Mouse (Mus musculus): ENCODE measurements at regions not wholly inside any gene's neighbourhood (a gene's known extent, or its start where the extent isn't known, plus 50 kb on each side); places are given as distances from the start of the nearest gene placed in this dataset.

- DNase-seq (ENCODE audit: low spot score): no peak
- no peak for TF ChIP-seq EP300 (IDR thresholded peaks at IDR 0.05; ENCODE audit: low read depth)
- no peak for TF ChIP-seq CTCF (IDR thresholded peaks at IDR 0.05; ENCODE audit: low read depth)
- H3K4me1 ChIP-seq (ENCODE audit: control insufficient read depth, insufficient read depth): no peaks in the 10 kb centered on the region
- no peak overlapping the region for H3K27ac ChIP-seq (ENCODE audit: low read depth)
- no peaks in the 10 kb centered on the region for H3K27me3 ChIP-seq (ENCODE audit: control insufficient read depth, insufficient read depth, low read length)
- no peak overlapping the region for H3K9ac ChIP-seq (replicated peaks; ENCODE audit: low read depth, low read length)
- no peak for ATAC-seq (ENCODE audit: insufficient read depth, low read depth)
- H3K36me3 ChIP-seq (replicated peaks; ENCODE audit: control insufficient read depth, insufficient read depth, low read length): no peaks in the 10 kb centered on the region
- WGBS: 33% methylated on average over 1 of the region's 1 CpGs
- no peak overlapping the region for H3K4me3 ChIP-seq (ENCODE audit: low read depth, low read length)
- no peaks in the 10 kb centered on the region for H3K9me3 ChIP-seq (replicated peaks; ENCODE audit: control insufficient read depth, low read length)
- no peak overlapping the region for H3K4me2 ChIP-seq (ENCODE audit: low read depth, low read length)
Observed at GRCm38 (mm10) chrX:57692506-57692905, 188.9 kb upstream of the Gpr101 start.

- Histone ChIP-seq H3K4me3 (ENCODE audit: low read depth, low read length) (no peak overlapping the region), H3K9me3 (replicated peaks; ENCODE audit: control insufficient read depth, low read length) (no peaks in the 10 kb centered on the region), H3K4me1 (ENCODE audit: control insufficient read depth, insufficient read depth) (no peaks in the 10 kb centered on the region), H3K4me2 (ENCODE audit: low read depth, low read length) (no peak overlapping the region), H3K9ac (replicated peaks; ENCODE audit: low read depth, low read length) (no peak overlapping the region), H3K36me3 (replicated peaks; ENCODE audit: control insufficient read depth, insufficient read depth, low read length) (no peaks in the 10 kb centered on the region), H3K27ac (ENCODE audit: low read depth) (no peak overlapping the region), H3K27me3 (ENCODE audit: control insufficient read depth, insufficient read depth, low read length) (no peaks in the 10 kb centered on the region)
- 59% methylated on average over 6 of the region's 6 CpGs for WGBS
- no peak for ATAC-seq (ENCODE audit: insufficient read depth, low read depth)
- no peak for TF ChIP-seq CTCF (IDR thresholded peaks at IDR 0.05; ENCODE audit: low read depth)
- TF ChIP-seq EP300 (IDR thresholded peaks at IDR 0.05; ENCODE audit: low read depth): no peak
- DNase-seq (ENCODE audit: low spot score): no peak
Observed at GRCm38 (mm10) chrX:57676764-57677163, 173.2 kb upstream of the Gpr101 start.

DNA sequence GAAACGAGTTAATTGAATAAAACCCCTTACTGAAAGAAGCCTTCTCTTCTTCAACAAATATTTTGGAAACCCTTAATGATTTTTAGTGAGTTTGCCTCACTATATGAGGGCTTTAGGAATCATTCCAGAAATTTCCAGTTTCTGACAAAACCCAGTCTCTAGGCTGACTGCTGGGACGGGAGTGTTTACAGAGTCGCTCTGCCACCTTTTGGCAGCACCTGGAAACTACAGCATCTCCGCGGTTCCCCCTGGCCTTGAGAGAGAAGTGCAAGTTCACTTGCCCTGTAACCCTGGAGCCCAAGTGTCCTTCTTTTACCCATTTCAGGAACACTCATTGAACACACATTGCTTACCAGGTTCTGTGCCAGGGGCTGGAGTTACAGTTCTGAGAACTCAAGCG, 171.4 kb upstream of the Gpr101 start:
- DNase-seq (ENCODE audit: low spot score): peak; percentile 17
- no peaks in the 10 kb centered on the region for H3K4me1 ChIP-seq (ENCODE audit: control insufficient read depth, insufficient read depth)
- 12% methylated on average over 6 of the region's 6 CpGs for WGBS
- ATAC-seq (ENCODE audit: insufficient read depth, low read depth): no peak
- no peak overlapping the region for H3K9ac ChIP-seq (replicated peaks; ENCODE audit: low read depth, low read length)
- peak; percentile 52 for TF ChIP-seq CTCF (IDR thresholded peaks at IDR 0.05; ENCODE audit: low read depth)
- no peak for TF ChIP-seq EP300 (IDR thresholded peaks at IDR 0.05; ENCODE audit: low read depth)
- no peaks in the 10 kb centered on the region for H3K9me3 ChIP-seq (replicated peaks; ENCODE audit: control insufficient read depth, low read length)
- H3K4me3 ChIP-seq (ENCODE audit: low read depth, low read length): no peak overlapping the region
- H3K4me2 ChIP-seq (ENCODE audit: low read depth, low read length): no peak overlapping the region
- H3K27me3 ChIP-seq (ENCODE audit: control insufficient read depth, insufficient read depth, low read length): no peaks in the 10 kb centered on the region
- H3K36me3 ChIP-seq (replicated peaks; ENCODE audit: control insufficient read depth, insufficient read depth, low read length): no peaks in the 10 kb centered on the region
- H3K27ac ChIP-seq (ENCODE audit: low read depth): no peak overlapping the region

DNA sequence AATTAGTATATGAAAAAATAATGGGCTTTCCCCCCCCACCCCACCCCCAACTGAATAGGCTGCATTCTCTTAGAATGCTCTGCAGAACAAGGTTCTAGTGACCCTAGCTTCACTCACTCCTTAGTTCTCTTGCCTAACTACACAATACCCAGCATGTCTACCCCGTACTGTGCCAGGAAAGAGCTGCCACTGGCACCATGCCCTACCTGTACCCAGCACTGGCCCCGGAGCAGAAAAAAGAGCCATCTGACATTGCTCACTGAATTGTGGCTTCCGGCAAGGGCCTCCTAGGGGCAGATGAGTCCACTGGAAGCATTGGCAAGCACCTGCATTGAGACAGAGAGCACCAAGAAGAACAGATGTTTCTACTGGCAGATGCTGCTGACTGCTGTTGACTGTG, 156.0 kb upstream of the Gpr101 start:
- Histone ChIP-seq H3K4me3 (ENCODE audit: low read depth, low read length) (no peak overlapping the region), H3K36me3 (replicated peaks; ENCODE audit: control insufficient read depth, insufficient read depth, low read length) (no peaks in the 10 kb centered on the region), H3K9ac (replicated peaks; ENCODE audit: low read depth, low read length) (no peak overlapping the region), H3K27me3 (ENCODE audit: control insufficient read depth, insufficient read depth, low read length) (no peaks in the 10 kb centered on the region), H3K4me1 (ENCODE audit: control insufficient read depth, insufficient read depth) (no peaks in the 10 kb centered on the region), H3K27ac (ENCODE audit: low read depth) (no peak overlapping the region), H3K9me3 (replicated peaks; ENCODE audit: control insufficient read depth, low read length) (no peaks in the 10 kb centered on the region), H3K4me2 (ENCODE audit: low read depth, low read length) (no peak overlapping the region)
- WGBS: 72% methylated on average over 3 of the region's 3 CpGs
- DNase-seq (ENCODE audit: low spot score) (no peak), ATAC-seq (ENCODE audit: insufficient read depth, low read depth) (no peak)
- TF ChIP-seq EP300 (IDR thresholded peaks at IDR 0.05; ENCODE audit: low read depth) (no peak), CTCF (IDR thresholded peaks at IDR 0.05; ENCODE audit: low read depth) (no peak)

DNA sequence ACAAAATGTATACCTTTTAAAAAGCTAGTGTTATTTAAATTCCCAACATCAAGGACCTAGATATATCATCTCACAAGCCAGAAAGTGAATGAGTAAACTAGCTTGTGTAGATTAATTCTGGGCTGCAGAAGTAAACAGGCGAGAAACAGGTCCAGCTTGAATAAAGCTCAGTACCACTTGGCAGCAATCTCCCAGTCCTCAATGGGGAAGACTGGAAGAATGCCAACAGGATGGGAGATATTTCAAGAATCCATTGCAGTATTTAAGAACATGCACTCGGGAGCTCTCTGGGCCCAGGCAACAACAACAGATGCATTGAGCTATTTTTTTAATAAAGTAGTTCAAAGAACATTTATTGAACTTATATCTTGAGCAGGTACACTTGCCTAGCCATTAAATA, 152.5 kb upstream of the Gpr101 start:
- no peak for TF ChIP-seq EP300 (IDR thresholded peaks at IDR 0.05; ENCODE audit: low read depth)
- no peak for TF ChIP-seq CTCF (IDR thresholded peaks at IDR 0.05; ENCODE audit: low read depth)
- Histone ChIP-seq H3K4me1 (ENCODE audit: control insufficient read depth, insufficient read depth) (no peaks in the 10 kb centered on the region), H3K9ac (replicated peaks; ENCODE audit: low read depth, low read length) (no peak overlapping the region), H3K4me3 (ENCODE audit: low read depth, low read length) (no peak overlapping the region), H3K27me3 (ENCODE audit: control insufficient read depth, insufficient read depth, low read length) (no peaks in the 10 kb centered on the region), H3K36me3 (replicated peaks; ENCODE audit: control insufficient read depth, insufficient read depth, low read length) (no peaks in the 10 kb centered on the region), H3K9me3 (replicated peaks; ENCODE audit: control insufficient read depth, low read length) (no peaks in the 10 kb centered on the region), H3K27ac (ENCODE audit: low read depth) (no peak overlapping the region), H3K4me2 (ENCODE audit: low read depth, low read length) (no peak overlapping the region)
- ATAC-seq (ENCODE audit: insufficient read depth, low read depth) (no peak), DNase-seq (ENCODE audit: low spot score) (peak; percentile 11)
- 18% methylated on average over 2 of the region's 2 CpGs for WGBS

GRCm38 (mm10) chrX:57655483-57655882, 151.9 kb upstream of the Gpr101 start:
- H3K4me3 ChIP-seq (ENCODE audit: low read depth, low read length): no peak overlapping the region
- WGBS: 47% methylated on average over 3 of the region's 3 CpGs
- H3K36me3 ChIP-seq (replicated peaks; ENCODE audit: control insufficient read depth, insufficient read depth, low read length): no peaks in the 10 kb centered on the region
- H3K9ac ChIP-seq (replicated peaks; ENCODE audit: low read depth, low read length): no peak overlapping the region
- H3K9me3 ChIP-seq (replicated peaks; ENCODE audit: control insufficient read depth, low read length): no peaks in the 10 kb centered on the region
- H3K4me1 ChIP-seq (ENCODE audit: control insufficient read depth, insufficient read depth): no peaks in the 10 kb centered on the region
- H3K27ac ChIP-seq (ENCODE audit: low read depth): no peak overlapping the region
- no peak for TF ChIP-seq EP300 (IDR thresholded peaks at IDR 0.05; ENCODE audit: low read depth)
- TF ChIP-seq CTCF (IDR thresholded peaks at IDR 0.05; ENCODE audit: low read depth): no peak
- ATAC-seq (ENCODE audit: insufficient read depth, low read depth) (no peak), DNase-seq (ENCODE audit: low spot score) (no peak)
- H3K27me3 ChIP-seq (ENCODE audit: control insufficient read depth, insufficient read depth, low read length): no peaks in the 10 kb centered on the region
- no peak overlapping the region for H3K4me2 ChIP-seq (ENCODE audit: low read depth, low read length)
